Mouse (Mus musculus) cerebellum, adult 2 months (tissue): ENCODE data around the gene Masp1.

Source experiments
- CTCF ChIP-seq: fragments of 200-500 bp; IDR thresholded peaks from 2 replicates; pipeline ENCODE4 v1.5.1; 2011; ENCODE audit warnings: low read depth, mild to moderate bottlenecking, control low read depth, low read length, moderate library complexity, borderline replicate concordance; ENCODE audit not compliant: insufficient read depth
- POLR2A ChIP-seq: fragments of 200-500 bp; IDR thresholded peaks from 2 replicates; pipeline ENCODE4 v1.6.1; 2011; ENCODE audit warnings: low read length, control low read depth, borderline replicate concordance; ENCODE audit not compliant: insufficient read depth

GRCm38 (mm10) chr16:23517754-23518566 is 2.7 kb downstream of the Masp1 start:
- TF ChIP-seq POLR2A = no peak
- no peak for TF ChIP-seq CTCF
